Mouse (Mus musculus): Measurements from ENCODE around the gene Elk3. TPM values are rescaled to one million over a fixed set of nuclear protein-coding genes. Genes with fewer than 3 reads are reported as not detected.

Gene Elk3
- 33.8 TPM for polyA plus RNA-seq (2017; shearing (Covaris generic))

DNA sequence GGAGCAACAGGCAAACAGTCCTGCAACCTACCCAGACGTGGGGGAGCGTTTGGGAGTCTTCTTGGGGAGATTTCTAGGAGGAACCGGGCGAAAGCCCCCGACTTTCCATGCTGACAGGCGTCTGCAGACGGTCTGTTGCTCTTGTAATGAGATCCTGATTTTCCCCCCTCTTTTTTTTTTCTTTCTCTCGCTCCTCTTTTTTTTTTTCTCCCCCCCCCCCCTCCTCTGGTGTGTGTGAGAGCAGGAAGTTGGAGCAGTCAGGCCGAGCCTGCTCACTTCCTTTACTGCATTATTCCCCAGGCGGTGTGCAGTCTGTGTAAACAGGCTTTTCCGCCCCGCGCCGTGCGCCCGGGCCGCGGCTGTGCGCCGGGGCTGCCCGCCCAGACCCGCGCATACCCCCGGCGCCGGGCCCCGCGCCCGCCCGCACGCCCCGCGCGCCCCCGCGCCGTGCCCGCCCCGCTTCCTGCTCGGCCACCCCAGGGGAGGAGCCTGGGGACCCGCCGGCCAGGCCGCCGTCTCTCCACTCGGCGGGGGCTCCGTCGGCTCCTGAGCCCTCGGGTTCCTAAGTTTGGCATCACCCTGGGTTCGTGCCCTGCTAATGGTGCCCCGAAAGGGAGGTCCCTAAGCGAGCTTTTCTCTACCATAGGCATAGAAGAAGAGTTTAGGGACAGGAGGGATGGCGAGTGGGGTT, at the start of gene Elk3:
Gene Elk3, minus strand, starts transcription at position 415 of the 691 bp plus-strand sequence.

Other genes with a start within 250 kb of the Elk3 start
- 0.74 TPM for gene Cfap54, start 229.5 kb downstream of the Elk3 start, polyA plus RNA-seq (2017; shearing (Covaris generic))
- gene Cdk17, start 150.3 kb downstream of the Elk3 start, polyA plus RNA-seq (2017; shearing (Covaris generic)) = 185 TPM
- 127 TPM for gene Lta4h, start 142.3 kb upstream of the Elk3 start, polyA plus RNA-seq (2017; shearing (Covaris generic))
- gene Hal, start 177.6 kb upstream of the Elk3 start, polyA plus RNA-seq (2017; shearing (Covaris generic)) = not detected
- 0.41 TPM for gene Amdhd1, start 228.9 kb upstream of the Elk3 start, polyA plus RNA-seq (2017; shearing (Covaris generic))
- 0.48 TPM for gene Ccdc38, start 229.5 kb upstream of the Elk3 start, polyA plus RNA-seq (2017; shearing (Covaris generic))

All from effector memory CD4-positive, alpha-beta T cell, adult 7 months (primary cell).